Mouse (Mus musculus): ENCODE results near the gene Cdpf1. TPM values are rescaled to one million over a fixed set of nuclear protein-coding genes. Genes with fewer than 3 reads are reported as not detected.
A peak's percentile ranks its signal among the peaks of the same experiment; 100 is the strongest.

The Cdpf1 gene
- total and polyA plus RNA-seq, 2 experiments from 2014 or later: 18.8 to 28.4 TPM

- Histone ChIP-seq H3K27me3 (ENCODE audit: insufficient read depth, low read length) (no peaks in the 10 kb centered on the region), H3K36me3 (ENCODE audit: insufficient read depth) (no peaks in the 10 kb centered on the region)
These were observed 29.5 kb upstream of the Cdpf1 start for GRCm38 (mm10) chr15:85840983-85841382.

GRCm38 (mm10) chr15:85836887-85837286, 25.4 kb upstream of the Cdpf1 start:
- DNase-seq (no peak), ATAC-seq (no peak)
- no peak overlapping the region for H3K27ac ChIP-seq (ENCODE audit: low read depth, low read length)
- H3K4me3 ChIP-seq (ENCODE audit: low read depth, low read length): no peak overlapping the region
- H3K9ac ChIP-seq: no peak overlapping the region
- H3K27me3 ChIP-seq (ENCODE audit: insufficient read depth, low read length): no peaks in the 10 kb centered on the region
- H3K4me2 ChIP-seq (ENCODE audit: low read depth): no peak overlapping the region
- H3K36me3 ChIP-seq (ENCODE audit: insufficient read depth): no peaks in the 10 kb centered on the region
- WGBS: 93% methylated on average over 5 of the region's 5 CpGs
- no peaks in the 10 kb centered on the region for H3K9me3 ChIP-seq (ENCODE audit: low read length)
- no peak for TF ChIP-seq CTCF (IDR thresholded peaks at IDR 0.05; ENCODE audit: low read depth)
- H3K4me1 ChIP-seq (ENCODE audit: insufficient read depth): peaks cover 4% of the 10 kb centered on the region; the same call in 1 of the 2 replicates

More at GRCm38 (mm10) chr15:85840983-85841382, 29.5 kb upstream of the Cdpf1 start:
- Histone ChIP-seq H3K9ac (no peak overlapping the region), H3K9me3 (ENCODE audit: low read length) (no peaks in the 10 kb centered on the region), H3K4me1 (ENCODE audit: insufficient read depth) (no peaks in the 10 kb centered on the region), H3K27ac (ENCODE audit: low read depth, low read length) (no peak overlapping the region), H3K4me3 (ENCODE audit: low read depth, low read length) (no peak overlapping the region), H3K4me2 (ENCODE audit: low read depth) (no peak overlapping the region)
- peak; percentile 64 for TF ChIP-seq CTCF (IDR thresholded peaks at IDR 0.05; ENCODE audit: low read depth)
- WGBS: 40% methylated on average over 6 of the region's 6 CpGs
- no peak for ATAC-seq
- peak; percentile 16 for DNase-seq

GRCm38 (mm10) chr15:85835335-85835734, 23.8 kb upstream of the Cdpf1 start:
- WGBS: 65% methylated on average over 3 of the region's 3 CpGs
- DNase-seq: no peak
- H3K27me3 ChIP-seq (ENCODE audit: insufficient read depth, low read length): no peaks in the 10 kb centered on the region
- no peak overlapping the region for H3K27ac ChIP-seq (ENCODE audit: low read depth, low read length)
- peak; percentile 29; the same call in 1 of the 2 replicates for TF ChIP-seq CTCF (IDR thresholded peaks at IDR 0.05; ENCODE audit: low read depth)
- no peak for ATAC-seq
- no peaks in the 10 kb centered on the region for H3K9me3 ChIP-seq (ENCODE audit: low read length)
- peaks cover 9% of the 10 kb centered on the region; the same call in 1 of the 2 replicates for H3K4me1 ChIP-seq (ENCODE audit: insufficient read depth)
- H3K4me3 ChIP-seq (ENCODE audit: low read depth, low read length): no peak overlapping the region
- H3K9ac ChIP-seq: no peak overlapping the region
- no peaks in the 10 kb centered on the region for H3K36me3 ChIP-seq (ENCODE audit: insufficient read depth)
- H3K4me2 ChIP-seq (ENCODE audit: low read depth): no peak overlapping the region

- ATAC-seq: no peak
- TF ChIP-seq CTCF (IDR thresholded peaks at IDR 0.05; ENCODE audit: low read depth): no peak
These were observed 21.1 kb upstream of the Cdpf1 start for GRCm38 (mm10) chr15:85832599-85832998.

GRCm38 (mm10) chr15:85831954-85832590, 20.6 kb upstream of the Cdpf1 start, which contains the start of gene Ttc38:
TSS of gene Ttc38 (plus strand) at chr15:85832306.
- Histone ChIP-seq H3K4me2 (ENCODE audit: low read depth) (peak within 1 kb of the TSS; percentile 88), H3K9ac (peak within 1 kb of the TSS; percentile 57), H3K4me1 (ENCODE audit: insufficient read depth) (peaks cover 9% of the 10 kb centered on the region; the same call in 1 of the 2 replicates), H3K9me3 (ENCODE audit: low read length) (no peaks in the 10 kb centered on the region), H3K27me3 (ENCODE audit: insufficient read depth, low read length) (no peaks in the 10 kb centered on the region), H3K4me3 (ENCODE audit: low read depth, low read length) (peak within 1 kb of the TSS; percentile 47), H3K27ac (ENCODE audit: low read depth, low read length) (no peak within 1 kb of the TSS), H3K36me3 (ENCODE audit: insufficient read depth) (no peaks in the 10 kb centered on the region)
- 2% methylated on average over 27 of the region's 27 CpGs for WGBS
- ATAC-seq (peak; percentile 97), DNase-seq (peak; percentile 75)
- TF ChIP-seq CTCF (IDR thresholded peaks at IDR 0.05; ENCODE audit: low read depth): no peak

More at GRCm38 (mm10) chr15:85832599-85832998, 21.1 kb upstream of the Cdpf1 start:
- H3K36me3 ChIP-seq (ENCODE audit: insufficient read depth): no peaks in the 10 kb centered on the region
- peak overlapping the region; percentile 57 for H3K9ac ChIP-seq
- peak overlapping the region; percentile 88 for H3K4me2 ChIP-seq (ENCODE audit: low read depth)
- 56% methylated on average over 8 of the region's 8 CpGs for WGBS
- no peaks in the 10 kb centered on the region for H3K9me3 ChIP-seq (ENCODE audit: low read length)
- H3K27ac ChIP-seq (ENCODE audit: low read depth, low read length): no peak overlapping the region
- no peaks in the 10 kb centered on the region for H3K27me3 ChIP-seq (ENCODE audit: insufficient read depth, low read length)
- peaks cover 9% of the 10 kb centered on the region; the same call in 1 of the 2 replicates for H3K4me1 ChIP-seq (ENCODE audit: insufficient read depth)
- DNase-seq: no peak
- peak overlapping the region; percentile 47 for H3K4me3 ChIP-seq (ENCODE audit: low read depth, low read length)

- TF ChIP-seq CTCF (IDR thresholded peaks at IDR 0.05; ENCODE audit: low read depth): no peak
- DNase-seq (no peak), ATAC-seq (no peak)
- 73% methylated on average over 5 of the region's 5 CpGs for WGBS
- peaks cover 9% of the 10 kb centered on the region; the same call in 1 of the 2 replicates for H3K4me1 ChIP-seq (ENCODE audit: insufficient read depth)
- H3K4me2 ChIP-seq (ENCODE audit: low read depth): no peak overlapping the region
- H3K27ac ChIP-seq (ENCODE audit: low read depth, low read length): no peak overlapping the region
- no peak overlapping the region for H3K4me3 ChIP-seq (ENCODE audit: low read depth, low read length)
- no peaks in the 10 kb centered on the region for H3K36me3 ChIP-seq (ENCODE audit: insufficient read depth)
- no peaks in the 10 kb centered on the region for H3K27me3 ChIP-seq (ENCODE audit: insufficient read depth, low read length)
- no peaks in the 10 kb centered on the region for H3K9me3 ChIP-seq (ENCODE audit: low read length)
- H3K9ac ChIP-seq: no peak overlapping the region
These were observed 18.0 kb upstream of the Cdpf1 start for GRCm38 (mm10) chr15:85829470-85829869.

GRCm38 (mm10) chr15:85828071-85828470, 16.6 kb upstream of the Cdpf1 start:
- H3K4me3 ChIP-seq (ENCODE audit: low read depth, low read length): no peak overlapping the region
- H3K9ac ChIP-seq: no peak overlapping the region
- no peak overlapping the region for H3K27ac ChIP-seq (ENCODE audit: low read depth, low read length)
- no peak for DNase-seq
- ATAC-seq: no peak
- H3K4me1 ChIP-seq (ENCODE audit: insufficient read depth): peaks cover 9% of the 10 kb centered on the region; the same call in 1 of the 2 replicates
- no peaks in the 10 kb centered on the region for H3K9me3 ChIP-seq (ENCODE audit: low read length)
- no peaks in the 10 kb centered on the region for H3K36me3 ChIP-seq (ENCODE audit: insufficient read depth)
- no peak overlapping the region for H3K4me2 ChIP-seq (ENCODE audit: low read depth)
- H3K27me3 ChIP-seq (ENCODE audit: insufficient read depth, low read length): no peaks in the 10 kb centered on the region
- TF ChIP-seq CTCF (IDR thresholded peaks at IDR 0.05; ENCODE audit: low read depth): no peak
- whole genome bisulfite sequencing: 86% methylated on average over 4 of the region's 4 CpGs
